Mouse (Mus musculus) layer of hippocampus, adult 2 months (tissue): ENCODE results near the gene Sik3. TPM values are rescaled to one million over a fixed set of nuclear protein-coding genes. Genes with fewer than 3 reads are reported as not detected.
A peak's percentile ranks its signal among the peaks of the same experiment; 100 is the strongest.
"Not testable (repeated sequence)": the region's sequence is repeated elsewhere in the genome, so short reads cannot be mapped to it uniquely, and the experiment has no call there.

Experiments
- DNase-seq, 2 experiments: peaks; one replicate each; pipeline ENCODE4 v3.0.0; 2022; ENCODE audit warnings: low spot score in 2 of 2
- H3K27ac ChIP-seq: fragments of 200-600 bp; 2 replicates; pipeline ENCODE4 v1.8.1; 2022
- H3K4me3 ChIP-seq: fragments of 200-600 bp; 2 replicates; pipeline ENCODE4 v1.8.1; 2022; ENCODE audit warnings: mild to moderate bottlenecking
- CTCF ChIP-seq: fragments of 200-600 bp; conservative IDR thresholded peaks from 2 replicates; pipeline ENCODE4 v1.8.1; 2022; ENCODE audit warnings: antibody characterized with exemption, mild to moderate bottlenecking, moderate library complexity
- total RNA-seq, 2 experiments: library from RNA; stranded (reverse); gene quantifications; 2 replicates each; pipeline ENCODE4 v1.2.3; 2021

Sik3 gene
- total RNA-seq, 2 experiments from 2014 or later, result 133 to 141 TPM

DNA sequence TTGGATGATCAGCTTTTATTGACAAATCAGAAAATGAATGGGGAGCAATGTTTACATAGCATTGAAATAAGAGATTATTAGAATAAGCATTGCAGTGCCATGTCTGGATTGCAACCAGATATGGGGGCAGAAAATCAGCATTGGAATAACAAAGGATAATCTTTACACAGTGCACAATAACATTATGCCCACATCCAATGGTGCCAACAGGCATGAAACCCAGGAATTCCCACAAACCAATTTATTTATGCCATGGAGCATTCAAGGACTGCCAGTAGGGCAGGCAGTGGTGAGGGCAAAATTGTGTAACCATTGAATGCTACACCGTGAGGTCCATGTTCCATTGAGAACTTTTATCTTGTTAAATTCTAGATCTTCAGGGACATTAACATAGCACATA lies 129.4 kb downstream of the Sik3 start:
- H3K4me3 ChIP-seq, result no peak overlapping the region
- no peak for DNase-seq
- no peak for TF ChIP-seq CTCF
- no peak overlapping the region for H3K27ac ChIP-seq

DNA sequence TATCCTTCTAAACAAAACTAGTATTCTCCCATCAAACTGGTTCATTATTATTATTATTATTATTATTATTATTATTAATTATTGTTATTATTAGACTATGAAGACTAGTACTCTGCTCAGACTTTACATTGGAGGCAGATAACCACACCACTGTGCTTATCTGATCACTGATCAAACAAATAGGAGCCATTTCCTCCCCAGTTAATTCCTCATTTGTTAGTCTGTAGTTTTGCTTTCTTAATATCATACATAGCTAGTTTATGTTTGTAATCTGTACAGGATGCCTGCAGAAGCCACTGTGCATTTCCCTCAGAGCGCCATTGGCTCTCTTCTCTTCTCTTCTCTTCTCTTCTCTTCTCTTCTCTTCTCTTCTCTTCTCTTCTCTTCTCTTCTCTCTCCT lies 129.9 kb downstream of the Sik3 start:
- no peak for DNase-seq
- Histone ChIP-seq H3K27ac (no peak overlapping the region), H3K4me3 (no peak overlapping the region)
- no peak for TF ChIP-seq CTCF

DNA sequence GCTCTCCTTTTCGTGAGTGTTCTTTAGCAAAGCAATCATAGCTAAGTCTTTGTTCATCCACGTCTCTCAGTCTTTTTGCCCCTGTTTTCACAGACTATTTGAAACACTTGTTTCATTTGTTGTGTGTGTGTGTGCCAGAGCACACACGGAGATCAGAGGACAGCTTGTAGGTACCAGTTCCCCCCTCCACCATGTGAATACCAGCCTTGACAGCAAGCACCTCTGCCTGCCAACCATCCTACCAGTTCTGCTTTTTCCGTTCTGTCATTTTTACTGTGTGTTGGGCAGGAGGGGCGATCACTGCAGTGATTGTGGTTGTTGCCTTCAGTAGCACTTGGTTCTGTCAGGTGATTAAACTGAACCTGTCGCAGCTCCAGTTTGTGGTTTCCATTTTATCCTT lies 132.4 kb downstream of the Sik3 start:
- no peak overlapping the region for H3K27ac ChIP-seq
- no peak for DNase-seq
- no peak for TF ChIP-seq CTCF
- H3K4me3 ChIP-seq, result no peak overlapping the region

DNA sequence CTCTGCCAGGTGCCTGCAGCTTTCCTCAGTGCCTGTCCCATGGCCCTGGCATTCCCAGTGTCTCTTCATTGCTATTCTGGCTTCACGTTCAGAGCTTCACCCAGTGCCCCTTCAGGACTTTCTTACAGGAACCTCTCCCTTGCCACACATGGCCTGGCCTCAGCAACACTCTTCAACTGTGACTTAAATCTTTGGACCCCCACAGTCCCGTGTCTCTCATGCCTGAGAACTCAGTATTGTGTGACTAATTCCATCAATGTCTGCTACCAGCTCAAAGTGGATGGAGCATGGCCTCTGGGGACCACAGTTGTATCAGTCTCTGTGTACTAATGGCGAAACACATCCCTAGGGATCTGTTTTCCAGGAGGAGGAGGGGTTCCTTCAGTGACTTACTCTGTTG lies 133.8 kb downstream of the Sik3 start:
- Histone ChIP-seq H3K27ac (no peak overlapping the region), H3K4me3 (no peak overlapping the region)
- TF ChIP-seq CTCF, result no peak
- no peak for DNase-seq

DNA sequence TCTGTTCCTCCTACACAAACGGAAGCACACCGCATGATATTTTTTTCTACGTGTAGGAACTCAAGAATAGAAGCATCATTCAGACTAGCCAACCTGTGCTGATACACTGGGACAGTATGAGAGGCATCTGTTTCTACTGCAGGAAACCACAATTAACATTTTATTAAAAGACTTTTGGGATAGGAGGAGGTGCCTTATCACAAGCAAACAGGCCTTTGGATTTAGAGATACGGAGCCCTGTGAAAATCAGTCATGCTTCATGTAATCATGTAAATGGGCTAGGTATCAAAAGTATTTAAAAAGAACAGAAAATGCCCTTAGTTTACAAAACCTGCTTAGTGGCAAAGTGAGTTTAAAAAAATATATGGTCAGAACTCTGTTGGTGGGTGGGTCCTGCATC lies 136.1 kb downstream of the Sik3 start:
- TF ChIP-seq CTCF, result no peak
- no peak overlapping the region for H3K4me3 ChIP-seq
- DNase-seq, result no peak
- H3K27ac ChIP-seq, result no peak overlapping the region; the same call in 1 of the 2 replicates

DNA sequence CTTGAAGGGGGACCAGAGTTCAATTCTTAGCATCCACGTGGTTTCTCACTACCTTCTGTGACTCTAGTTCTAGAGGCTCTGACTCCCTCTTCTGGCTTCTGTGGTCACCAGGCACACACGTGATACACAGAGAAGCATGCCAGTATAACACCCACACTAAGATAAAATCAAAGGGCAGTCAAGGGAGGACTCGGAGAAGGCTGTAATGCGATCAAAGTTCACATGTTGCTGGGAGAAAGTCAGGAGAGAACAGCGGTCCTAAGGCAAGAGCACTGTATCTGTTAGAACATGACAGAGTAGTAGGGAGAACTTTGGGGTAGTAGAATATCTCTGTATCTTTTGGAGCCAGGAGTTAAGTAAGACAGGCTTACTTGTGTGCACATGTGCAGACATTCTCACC lies 136.8 kb downstream of the Sik3 start:
- no peak overlapping the region for H3K4me3 ChIP-seq
- peak overlapping the region; percentile 84; the same call in 1 of the 2 replicates for H3K27ac ChIP-seq
- no peak for TF ChIP-seq CTCF
- no peak for DNase-seq

DNA sequence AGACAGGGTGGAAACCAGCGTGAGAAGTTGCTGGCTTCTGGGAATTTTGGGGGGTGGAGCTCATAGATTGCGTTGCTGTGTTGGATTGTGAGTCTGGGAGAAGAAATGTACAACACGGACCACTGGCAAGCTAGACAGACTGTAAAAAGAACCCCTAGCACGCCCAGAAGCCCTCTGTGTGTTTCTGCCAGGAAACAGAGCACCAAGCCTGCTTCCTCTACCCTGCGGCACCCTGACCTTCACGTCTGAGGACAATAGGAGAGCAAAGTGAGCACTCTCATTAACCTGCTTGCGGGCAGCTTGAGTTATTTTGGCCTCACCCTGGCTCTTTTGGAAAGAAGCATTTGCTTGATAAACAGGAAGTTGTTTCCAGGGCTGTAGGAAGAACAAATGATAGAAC lies 137.5 kb downstream of the Sik3 start:
- no peak for DNase-seq
- Histone ChIP-seq H3K4me3 (no peak overlapping the region), H3K27ac (peak overlapping the region; percentile 84)
- TF ChIP-seq CTCF, result no peak

DNA sequence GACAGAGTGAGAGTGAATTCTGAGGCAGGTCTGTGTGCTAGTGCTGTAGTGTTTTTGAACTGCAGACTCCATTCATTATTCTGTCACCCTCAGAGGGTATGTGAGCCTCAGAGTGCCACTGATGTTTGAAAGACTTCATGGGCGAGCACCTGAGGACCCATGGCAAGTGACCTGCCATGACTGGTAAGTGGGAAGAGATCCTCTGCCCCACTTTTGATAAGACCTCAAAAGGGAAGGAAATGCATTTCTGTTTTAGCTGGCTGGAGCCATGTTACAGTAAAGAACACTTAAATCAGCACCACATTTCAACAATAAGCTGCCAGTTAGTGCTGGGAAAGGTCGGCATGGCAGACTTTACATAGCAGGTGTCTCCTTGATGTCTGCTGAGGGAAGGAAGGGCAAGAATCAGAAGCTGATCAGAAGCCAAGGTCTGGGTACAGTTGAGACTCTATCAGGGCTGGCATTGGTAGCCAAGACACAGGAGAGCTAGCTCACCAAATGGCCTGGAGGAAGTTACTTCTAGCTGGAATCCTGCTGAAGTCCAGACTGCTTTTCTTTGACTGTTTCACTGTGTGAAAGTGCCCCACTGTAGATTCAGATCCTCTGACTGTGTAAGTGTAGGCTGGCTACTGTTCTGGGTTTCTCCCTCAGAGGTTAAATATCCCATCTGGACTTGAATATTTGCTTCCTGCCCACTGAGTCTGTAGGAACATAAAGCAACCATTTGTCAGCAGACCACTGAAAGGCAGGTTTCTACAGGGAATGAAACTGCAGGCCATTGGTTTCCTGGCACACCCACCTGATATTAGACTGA lies 138.5 kb downstream of the Sik3 start:
- TF ChIP-seq CTCF, result no peak
- Histone ChIP-seq H3K4me3 (no peak overlapping the region), H3K27ac (peak overlapping the region; percentile 84)
- DNase-seq, result no peak

DNA sequence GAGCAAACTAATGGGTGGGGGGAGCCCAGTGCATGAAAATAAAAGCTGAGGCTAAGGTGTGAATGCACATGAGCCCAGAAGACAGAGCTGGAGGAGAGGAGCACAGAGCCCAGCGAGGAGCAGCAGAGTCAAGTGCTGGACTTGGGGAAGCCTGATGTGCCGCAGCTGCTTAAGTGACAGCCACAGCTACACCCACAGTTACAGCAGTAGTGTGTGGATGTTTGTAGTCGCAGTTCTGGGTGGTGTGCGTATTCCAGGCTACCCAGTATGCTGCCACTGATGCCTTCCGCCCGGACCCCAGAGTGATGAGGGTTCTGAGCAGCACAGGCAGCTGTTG lies 139.1 kb downstream of the Sik3 start:
- peak overlapping the region; percentile 84 for H3K27ac ChIP-seq
- no peak overlapping the region for H3K4me3 ChIP-seq
- no peak for TF ChIP-seq CTCF

DNA sequence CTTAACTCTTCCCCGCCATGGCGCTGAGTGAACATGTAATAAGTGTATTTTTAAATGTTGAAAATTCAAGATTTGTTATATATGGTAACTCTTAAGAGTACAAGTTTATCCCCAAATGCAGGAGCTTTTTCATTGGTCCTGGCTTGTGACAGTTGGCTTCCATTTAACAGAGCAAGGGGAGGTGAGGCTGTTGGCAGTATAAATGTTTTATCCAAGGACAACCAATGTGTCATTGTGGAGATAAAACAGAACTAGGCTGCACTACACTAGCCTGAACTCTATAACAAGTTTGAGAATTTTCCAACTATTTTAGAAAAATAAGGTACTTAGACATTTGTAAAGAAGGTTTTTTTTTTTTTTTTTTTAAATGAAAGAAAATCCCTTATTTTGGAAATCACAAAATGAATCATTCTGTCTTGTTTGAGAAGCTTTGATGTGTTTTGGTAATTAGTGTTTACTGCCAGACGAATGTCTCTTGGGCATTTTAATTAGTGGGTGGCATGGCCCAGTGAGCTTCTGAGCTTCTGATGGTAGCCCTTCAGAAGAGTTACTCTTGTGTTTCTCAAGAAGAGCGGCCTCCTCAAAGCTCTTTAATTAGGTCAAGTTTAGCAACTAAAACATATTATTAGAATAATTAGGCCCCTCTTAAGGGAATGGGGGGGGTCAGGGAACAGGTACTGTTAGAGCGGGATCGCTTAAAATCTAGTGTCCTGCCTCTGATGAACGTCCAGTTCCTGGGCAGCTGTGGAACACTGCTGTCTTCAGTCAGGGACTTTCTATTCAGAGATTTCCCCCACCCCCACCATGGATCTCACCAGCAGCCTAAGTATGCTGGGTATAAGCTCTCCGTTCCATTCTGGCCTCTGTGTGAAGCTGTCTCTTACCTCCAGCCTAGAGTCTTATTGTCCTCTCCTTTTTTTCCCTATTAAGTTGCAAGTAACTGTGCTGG lies 139.7 kb downstream of the Sik3 start:
- peak overlapping the region; percentile 84 for H3K27ac ChIP-seq
- peak in 1 of 2 experiments; percentile 37 for DNase-seq
- TF ChIP-seq CTCF, result no peak
- no peak overlapping the region for H3K4me3 ChIP-seq

More for the DNA sequence above, 139.1 kb downstream of the Sik3 start:
- no peak for DNase-seq

DNA sequence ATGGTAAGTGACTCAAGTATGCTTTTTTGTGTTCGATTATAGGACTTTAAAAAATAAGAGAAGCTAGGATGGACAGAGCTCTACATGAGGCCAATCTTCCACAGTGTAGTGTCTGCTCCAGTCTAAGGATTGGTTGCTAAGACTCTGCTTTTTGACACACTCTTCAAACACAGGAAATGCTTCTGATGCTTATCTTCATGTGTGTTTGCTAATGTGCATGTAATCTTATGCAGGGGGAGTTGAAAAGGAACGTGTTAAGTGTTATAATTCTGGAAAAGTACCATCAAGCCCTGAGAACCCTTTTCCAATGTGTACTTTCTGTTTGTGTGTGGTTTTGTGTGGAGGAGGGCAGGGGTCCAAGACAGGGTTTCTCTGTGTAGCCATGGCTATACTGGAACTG lies 141.8 kb downstream of the Sik3 start:
- DNase-seq, result no peak
- peak overlapping the region; percentile 37; the same call in 1 of the 2 replicates for H3K27ac ChIP-seq
- no peak for TF ChIP-seq CTCF
- no peak overlapping the region for H3K4me3 ChIP-seq

DNA sequence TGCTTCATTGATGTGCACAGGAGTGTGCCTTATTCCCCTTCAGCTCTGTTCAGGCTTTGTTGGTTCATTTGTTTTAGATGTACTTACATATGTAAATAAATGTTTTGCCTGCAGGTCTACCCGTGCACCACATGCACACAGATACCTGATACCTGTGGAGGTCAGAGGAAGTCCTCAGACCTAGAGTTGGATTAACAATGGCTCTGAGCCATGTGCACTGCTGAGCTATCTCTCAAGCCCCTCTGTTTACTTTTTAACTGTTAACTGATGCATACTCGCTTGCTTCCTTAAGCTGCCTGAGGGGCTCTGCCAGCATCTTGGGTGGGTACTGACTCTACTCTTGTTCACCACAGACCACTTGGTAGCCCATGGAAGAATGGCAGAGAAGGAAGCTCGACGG lies 142.4 kb downstream of the Sik3 start:
- H3K27ac ChIP-seq, result peak overlapping the region; percentile 37; the same call in 1 of the 2 replicates
- no peak for TF ChIP-seq CTCF
- no peak for DNase-seq
- no peak overlapping the region for H3K4me3 ChIP-seq

DNA sequence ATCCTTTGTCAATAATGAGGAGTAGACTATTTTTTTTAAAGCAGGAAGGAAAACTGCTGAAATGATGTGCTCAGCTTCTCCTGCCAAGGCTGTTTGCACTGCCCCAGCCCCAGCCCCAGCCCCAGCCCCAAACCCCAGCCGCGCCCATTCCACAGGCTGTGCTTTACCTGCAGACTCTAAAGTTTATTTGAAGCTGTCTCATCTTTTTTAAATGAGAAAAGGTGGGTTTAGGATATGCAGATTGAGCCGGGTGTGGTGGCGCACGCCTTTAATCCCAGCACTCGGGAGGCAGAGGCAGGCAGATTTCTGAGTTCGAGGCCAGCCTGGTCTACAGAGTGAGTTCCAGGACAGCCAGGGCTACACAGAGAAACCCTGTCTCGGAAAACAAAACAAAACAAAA lies 143.2 kb downstream of the Sik3 start:
- H3K27ac ChIP-seq, DNase-seq, H3K4me3 ChIP-seq: not testable (repeated sequence)
